Mouse (Mus musculus) embryo, embryonic 10.5 days (tissue): ENCODE data around the gene Abracl.

Experiments used
- DNase-seq: peaks from one replicate; pipeline ENCODE4 v3.0.0-alpha.2; 2015; ENCODE audit warnings: low spot score

The Abracl gene

GRCm38 (mm10) chr10:18022741-18023347 is at the start of gene Abracl:
Gene Abracl (minus strand): TSS chr10:18023288.
- DNase-seq: peak; percentile 89

GRCm38 (mm10) chr10:18072871-18073270 is 49.8 kb upstream of the Abracl start:
- no peak for DNase-seq

GRCm38 (mm10) chr10:18070616-18071015 is 47.5 kb upstream of the Abracl start:
- DNase-seq: no peak

- DNase-seq: no peak
These were observed 47.1 kb upstream of the Abracl start for GRCm38 (mm10) chr10:18070144-18070543.

GRCm38 (mm10) chr10:18069576-18069975 is 46.5 kb upstream of the Abracl start:
- DNase-seq: no peak

GRCm38 (mm10) chr10:18068880-18069279 is 45.8 kb upstream of the Abracl start:
- no peak for DNase-seq

- DNase-seq: peak; percentile 23
These were observed 44.8 kb upstream of the Abracl start for GRCm38 (mm10) chr10:18067761-18068446.

GRCm38 (mm10) chr10:18066031-18066439 is 42.9 kb upstream of the Abracl start:
- DNase-seq: no peak

- DNase-seq: no peak
These were observed 41.6 kb upstream of the Abracl start for GRCm38 (mm10) chr10:18064606-18065228.

GRCm38 (mm10) chr10:18061533-18061932 is 38.4 kb upstream of the Abracl start:
- DNase-seq: no peak

- DNase-seq: no peak
These were observed 37.7 kb upstream of the Abracl start for GRCm38 (mm10) chr10:18060778-18061177.

GRCm38 (mm10) chr10:18059807-18060206 is 36.7 kb upstream of the Abracl start:
- DNase-seq: no peak

- no peak for DNase-seq
These were observed 35.7 kb upstream of the Abracl start for GRCm38 (mm10) chr10:18058681-18059338.

GRCm38 (mm10) chr10:18056391-18056745 is 33.3 kb upstream of the Abracl start:
- no peak for DNase-seq

GRCm38 (mm10) chr10:18055696-18056390 is 32.8 kb upstream of the Abracl start, which contains the start of gene Reps1:
Gene Reps1 (plus strand): TSS chr10:18055861.
- DNase-seq: peak; percentile 61

- peak; percentile 91 for DNase-seq
These were observed 32.1 kb upstream of the Abracl start for GRCm38 (mm10) chr10:18055009-18055695.

GRCm38 (mm10) chr10:18047380-18048146 is 24.5 kb upstream of the Abracl start:
- peak; percentile 29 for DNase-seq

GRCm38 (mm10) chr10:18046380-18046779 is 23.3 kb upstream of the Abracl start:
- no peak for DNase-seq

GRCm38 (mm10) chr10:18036849-18037248 is 13.8 kb upstream of the Abracl start:
- DNase-seq: no peak

GRCm38 (mm10) chr10:18034408-18034807 is 11.3 kb upstream of the Abracl start:
- DNase-seq: no peak

- DNase-seq: peak; percentile 93
These were observed 776 bp downstream of the Abracl start for GRCm38 (mm10) chr10:18022312-18022711.
